Mouse (Mus musculus) CH12.LX (cell line): ENCODE measurements around the gene Dchs1. TPM values are rescaled to one million over a fixed set of nuclear protein-coding genes. Genes with fewer than 3 reads are reported as not detected.

Source experiments
- DNase-seq: peaks from one replicate; pipeline ENCODE4 v3.0.0-alpha.2; 2013; ENCODE audit errors: extremely low read depth
- H3K27ac ChIP-seq: 2 replicates; pipeline ENCODE4 v1.5.1; 2012; ENCODE audit warnings: low read depth, mild to moderate bottlenecking, control low read depth, moderate library complexity; ENCODE audit not compliant: insufficient read depth
- H3K27me3 ChIP-seq: replicated peaks from 2 replicates; pipeline ENCODE3; 2012; ENCODE audit warnings: inconsistent platforms
- H3K36me3 ChIP-seq, 2 experiments: replicated peaks in 1 of 2; 2 replicates each; pipeline versions ENCODE3 to v1.6.1; 2012; ENCODE audit warnings: inconsistent platforms in 1 of 2, low read length in 1 of 2, mild to moderate bottlenecking in 1 of 2, mixed read lengths in 1 of 2, moderate library complexity in 1 of 2; ENCODE audit not compliant: control insufficient read depth in 1 of 2, insufficient read depth in 1 of 2
- H3K4me1 ChIP-seq, 2 experiments: 2 replicates each; pipeline ENCODE4 v1.6.1; 2012; ENCODE audit warnings: inconsistent platforms in 1 of 2, moderate library complexity in 1 of 2; ENCODE audit not compliant: insufficient read depth in 2 of 2, control insufficient read depth in 1 of 2
- H3K4me2 ChIP-seq: 2 replicates; pipeline ENCODE4 v1.6.1; 2012; ENCODE audit warnings: low read depth, mild to moderate bottlenecking, control low read depth; ENCODE audit not compliant: poor library complexity, insufficient read depth, severe bottlenecking
- H3K4me3 ChIP-seq, 3 experiments: fragments of 150-350 bp in 1 of 3; sonication (generic) in 1 of 3; replicated peaks in 1 of 3; 2 replicates each; pipeline versions ENCODE3 to v1.5.1; 2011 to 2012; ENCODE audit warnings: low read depth in 2 of 3, low read length in 2 of 3, mild to moderate bottlenecking in 2 of 3, moderate library complexity in 2 of 3, control low read depth in 1 of 3, improper control_type of control experiment in 1 of 3, inconsistent platforms in 1 of 3, mixed read lengths in 1 of 3; ENCODE audit not compliant: poor library complexity in 1 of 3
- H3K79me2 ChIP-seq: replicated peaks from 2 replicates; pipeline ENCODE4 v1.6.1; 2012; ENCODE audit warnings: mild to moderate bottlenecking, moderate library complexity; ENCODE audit not compliant: control insufficient read depth, poor library complexity, insufficient read depth, severe bottlenecking; ENCODE audit errors: extremely low read depth
- H3K9ac ChIP-seq: 2 replicates; pipeline ENCODE4 v1.6.1; 2012; ENCODE audit warnings: low read depth, mild to moderate bottlenecking, control low read depth, moderate library complexity; ENCODE audit not compliant: insufficient read depth
- H3K9me3 ChIP-seq: replicated peaks from 2 replicates; pipeline ENCODE3; 2012; ENCODE audit warnings: low read length, inconsistent platforms, mixed read lengths
- CTCF ChIP-seq, 2 experiments: IDR thresholded peaks in 1 of 2; conservative IDR thresholded peaks in 1 of 2; 2 replicates each; pipeline ENCODE4 v1.5.1; 2011 to 2012; ENCODE audit warnings: low read depth in 2 of 2, low read length in 2 of 2, improper control_type of control experiment in 1 of 2, inconsistent platforms in 1 of 2, mild to moderate bottlenecking in 1 of 2, moderate library complexity in 1 of 2
- E2F4 ChIP-seq: IDR thresholded peaks from 2 replicates; pipeline ENCODE4 v1.6.1; 2011; ENCODE audit warnings: low read depth, low read length, improper control_type of control experiment; ENCODE audit not compliant: insufficient replicate concordance
- ELF1 ChIP-seq: IDR thresholded peaks from 2 replicates; pipeline ENCODE4 v1.6.1; 2014; ENCODE audit warnings: low read depth, mild to moderate bottlenecking, inconsistent platforms, low read length, improper control_type of control experiment
- GABPA ChIP-seq: IDR thresholded peaks from 2 replicates; pipeline ENCODE4 v1.6.1; 2012; ENCODE audit warnings: low read depth, low read length, improper control_type of control experiment, inconsistent platforms; ENCODE audit not compliant: insufficient replicate concordance
- IRF4 ChIP-seq: IDR thresholded peaks from 2 replicates; pipeline ENCODE4 v1.6.1; 2014; ENCODE audit warnings: low read depth, mild to moderate bottlenecking, inconsistent platforms, low read length, improper control_type of control experiment
- MAX ChIP-seq: IDR thresholded peaks from 2 replicates; pipeline ENCODE4 v1.6.1; 2011; ENCODE audit warnings: low read length, improper control_type of control experiment
- POLR2A ChIP-seq: IDR thresholded peaks from 2 replicates; pipeline ENCODE4 v1.6.1; 2011; ENCODE audit warnings: low read depth, mild to moderate bottlenecking, improper control_type of control experiment, low read length
- RAD21 ChIP-seq: IDR thresholded peaks from 2 replicates; pipeline ENCODE4 v1.6.1; 2011; ENCODE audit warnings: low read depth, mild to moderate bottlenecking, low read length, improper control_type of control experiment, moderate library complexity
- SIN3A ChIP-seq: IDR thresholded peaks from 2 replicates; pipeline ENCODE4 v1.6.1; 2012; ENCODE audit warnings: low read length, improper control_type of control experiment, inconsistent platforms
- SMC3 ChIP-seq: IDR thresholded peaks from 2 replicates; pipeline ENCODE4 v1.6.1; 2011; ENCODE audit warnings: low read depth, low read length, improper control_type of control experiment
- TBP ChIP-seq: conservative IDR thresholded peaks from 2 replicates; pipeline ENCODE4 v1.6.1; 2011; ENCODE audit warnings: low read depth, low read length, improper control_type of control experiment
- TCF12 ChIP-seq: IDR thresholded peaks from 2 replicates; pipeline ENCODE4 v1.6.1; 2014; ENCODE audit warnings: low read depth, mild to moderate bottlenecking, inconsistent platforms, low read length, improper control_type of control experiment
- UBTF ChIP-seq: IDR thresholded peaks from 2 replicates; pipeline ENCODE4 v1.6.1; 2012; ENCODE audit warnings: low read depth, mild to moderate bottlenecking, inconsistent platforms, low read length, improper control_type of control experiment, moderate library complexity
- ZC3H11A ChIP-seq: IDR thresholded peaks from 2 replicates; pipeline ENCODE4 v1.6.1; 2012; ENCODE audit warnings: low read depth, mild to moderate bottlenecking, inconsistent platforms, low read length, improper control_type of control experiment
- dilution Hi-C: fragments of 300-500 bp; cut with MboI; formaldehyde crosslinking; loops from 2 replicates; pipeline ENCODE4 v1.14.3; 2020; ENCODE audit warnings: low sequenced_read_pairs; ENCODE audit not compliant: extremely low pct_unique_long_range_greater_than_20kb, extremely low pct_ligation_motif_present
- in situ Hi-C: fragments of 300-500 bp; cut with MboI; formaldehyde crosslinking; loops from 3 replicates; pipeline ENCODE4 v1.14.3; 2019; ENCODE audit warnings: low sequenced_read_pairs, low pct_ligation_motif_present, low pct_unique_long_range_greater_than_20kb, mixed read lengths
- polyA plus RNA-seq: library from polyadenylated mRNA; unstranded; fragments of >175 nt; gene quantifications from 2 replicates; pipeline ENCODE4 v1.2.1, GENCODE M21; 2012; ENCODE audit warnings: low read depth; ENCODE audit not compliant: insufficient read length
- total RNA-seq, 2 experiments: library from RNA; depleted of rRNA; stranded (reverse); fragments of 300-350 nt in 1 of 2; fragments of >200 nt in 1 of 2; gene quantifications; 2 replicates each; pipeline ENCODE4 v1.2.3; 2012 to 2014

Dchs1 gene
- total and polyA plus RNA-seq, 3 experiments = 0.03 to 0.04 TPM; not detected in 1

- no peak for TF ChIP-seq IRF4
Measured at GRCm38 (mm10) chr7:105726144-105726979, 61.1 kb downstream of the Dchs1 start (continued).

GRCm38 (mm10) chr7:105721916-105722315 is 65.5 kb downstream of the Dchs1 start:
- Histone ChIP-seq H3K79me2 (no peaks in the 10 kb centered on the region), H3K4me1 (peaks cover 0 to 3% of the 10 kb centered on the region in 2 experiments; a peak in 1 of 4 replicates), H3K27me3 (no peaks in the 10 kb centered on the region), H3K4me2 (no peak overlapping the region), H3K4me3 (no peak overlapping the region), H3K27ac (no peak overlapping the region), H3K9me3 (no peaks in the 10 kb centered on the region), H3K9ac (no peak overlapping the region), H3K36me3 (peaks cover 0 to 68% of the 10 kb centered on the region in 2 experiments)
- no peak for TF ChIP-seq POLR2A
- TF ChIP-seq ELF1 = no peak
- TF ChIP-seq ZC3H11A = no peak
- no peak for TF ChIP-seq SIN3A
- TF ChIP-seq E2F4 = no peak
- no peak for TF ChIP-seq MAX
- no peak for TF ChIP-seq GABPA
- TF ChIP-seq UBTF = no peak
- TF ChIP-seq TCF12 = no peak
- in situ Hi-C loops = no loop called here
- dilution Hi-C loops = no loop called here
- DNase-seq = no peak

GRCm38 (mm10) chr7:105715366-105715765 is 72.1 kb downstream of the Dchs1 start:
- Histone ChIP-seq H3K27me3 (no peaks in the 10 kb centered on the region), H3K4me2 (no peak overlapping the region), H3K9ac (no peak overlapping the region), H3K4me3 (no peak overlapping the region), H3K4me1 (no peaks in the 10 kb centered on the region), H3K79me2 (no peaks in the 10 kb centered on the region), H3K36me3 (peaks cover 0 to 10% of the 10 kb centered on the region in 2 experiments), H3K27ac (no peak overlapping the region), H3K9me3 (no peaks in the 10 kb centered on the region)
- in situ Hi-C loops (no loop called here), dilution Hi-C loops (no loop called here)
- TF ChIP-seq RAD21 (peak; percentile 10), CTCF (conservative IDR thresholded peaks at IDR 0.05 in 1 of 2, IDR thresholded peaks at IDR 0.05 in 1 of 2; ENCODE audit: low read depth in 2 of 2, low read length in 2 of 2) (peak; percentile 31 to 56; a peak in 2 of 4 replicates), SMC3 (0 out of 2 replicates have a peak, but pooled peaks have one; percentile 2), TBP (no peak)
- peak; percentile 23 for DNase-seq
